Mouse (Mus musculus): ENCODE results near the gene Map3k7. TPM values are rescaled to one million over a fixed set of nuclear protein-coding genes. Genes with fewer than 3 reads are reported as not detected.

Gene Map3k7
- polyA plus RNA-seq, 2 experiments: 11.8 to 13.3 TPM

- Histone ChIP-seq H3K9ac (replicated peaks) (no peak overlapping the region), H3K9me3 (ENCODE audit: control insufficient read depth, low read length) (no peaks in the 10 kb centered on the region), H3K27me3 (ENCODE audit: control insufficient read depth, insufficient read depth, low read length) (no peaks in the 10 kb centered on the region), H3K4me3 (ENCODE audit: insufficient read depth in 1 of 2, low read depth in 2 of 2, low read length in 2 of 2) (no peak overlapping the region), H3K4me2 (ENCODE audit: low read depth) (no peak overlapping the region), H3K36me3 (replicated peaks; ENCODE audit: control insufficient read depth, insufficient read depth, low read depth) (no peaks in the 10 kb centered on the region), H3K27ac (no peak overlapping the region), H3K4me1 (replicated peaks; ENCODE audit: control insufficient read depth in 2 of 2, insufficient read depth in 2 of 2, low read length in 1 of 2) (peaks cover 0 to 4% of the 10 kb centered on the region in 2 experiments; a peak in 1 of 4 replicates)
- 64% methylated on average over 7 of the region's 7 CpGs for WGBS (ENCODE audit: insufficient replicate concordance)
- ATAC-seq (ENCODE audit: insufficient read depth) (no peak), DNase-seq (ENCODE audit: low read depth in 3 of 3, low spot score in 3 of 3) (no peak)
- TF ChIP-seq EP300 (IDR thresholded peaks at IDR 0.05; ENCODE audit: low read depth) (no peak), CTCF (IDR thresholded peaks at IDR 0.05; ENCODE audit: low read depth) (no peak)
Observed at GRCm38 (mm10) chr4:32056441-32056840, 92.5 kb downstream of the Map3k7 start.

GRCm38 (mm10) chr4:32057102-32057501 lies 93.2 kb downstream of the Map3k7 start:
- DNase-seq (ENCODE audit: low read depth in 3 of 3, low spot score in 3 of 3): peak; percentile 11 to 32 (median 18)
- Histone ChIP-seq H3K4me3 (ENCODE audit: insufficient read depth in 1 of 2, low read depth in 2 of 2, low read length in 2 of 2) (no peak overlapping the region), H3K27me3 (ENCODE audit: control insufficient read depth, insufficient read depth, low read length) (no peaks in the 10 kb centered on the region), H3K9me3 (ENCODE audit: control insufficient read depth, low read length) (no peaks in the 10 kb centered on the region), H3K9ac (replicated peaks) (no peak overlapping the region), H3K27ac (no peak overlapping the region), H3K4me2 (ENCODE audit: low read depth) (no peak overlapping the region), H3K36me3 (replicated peaks; ENCODE audit: control insufficient read depth, insufficient read depth, low read depth) (no peaks in the 10 kb centered on the region), H3K4me1 (replicated peaks; ENCODE audit: control insufficient read depth in 2 of 2, insufficient read depth in 2 of 2, low read length in 1 of 2) (peaks cover 0 to 4% of the 10 kb centered on the region in 2 experiments; a peak in 1 of 4 replicates)
- no peak for ATAC-seq (ENCODE audit: insufficient read depth)
- WGBS (ENCODE audit: insufficient replicate concordance): 37% methylated on average over 5 of the region's 5 CpGs
- TF ChIP-seq CTCF (IDR thresholded peaks at IDR 0.05; ENCODE audit: low read depth) (peak; percentile 71), EP300 (IDR thresholded peaks at IDR 0.05; ENCODE audit: low read depth) (no peak)

GRCm38 (mm10) chr4:32060686-32061085 lies 96.8 kb downstream of the Map3k7 start:
- Histone ChIP-seq H3K36me3 (replicated peaks; ENCODE audit: control insufficient read depth, insufficient read depth, low read depth) (no peaks in the 10 kb centered on the region), H3K9me3 (ENCODE audit: control insufficient read depth, low read length) (no peaks in the 10 kb centered on the region), H3K4me3 (ENCODE audit: insufficient read depth in 1 of 2, low read depth in 2 of 2, low read length in 2 of 2) (no peak overlapping the region), H3K4me1 (replicated peaks; ENCODE audit: control insufficient read depth in 2 of 2, insufficient read depth in 2 of 2, low read length in 1 of 2) (peaks cover 0 to under 1% of the 10 kb centered on the region in 2 experiments; a peak in 1 of 4 replicates), H3K4me2 (ENCODE audit: low read depth) (no peak overlapping the region), H3K27me3 (ENCODE audit: control insufficient read depth, insufficient read depth, low read length) (no peaks in the 10 kb centered on the region), H3K27ac (no peak overlapping the region), H3K9ac (replicated peaks) (no peak overlapping the region)
- ATAC-seq (ENCODE audit: insufficient read depth) (no peak), DNase-seq (ENCODE audit: low read depth in 3 of 3, low spot score in 3 of 3) (no peak)
- 75% methylated on average over 4 of the region's 4 CpGs for WGBS (ENCODE audit: insufficient replicate concordance)
- TF ChIP-seq CTCF (IDR thresholded peaks at IDR 0.05; ENCODE audit: low read depth) (no peak), EP300 (IDR thresholded peaks at IDR 0.05; ENCODE audit: low read depth) (no peak)

GRCm38 (mm10) chr4:32062381-32063059 lies 98.6 kb downstream of the Map3k7 start:
- TF ChIP-seq CTCF (IDR thresholded peaks at IDR 0.05; ENCODE audit: low read depth) (no peak), EP300 (IDR thresholded peaks at IDR 0.05; ENCODE audit: low read depth) (no peak)
- no peaks in the 10 kb centered on the region for H3K27me3 ChIP-seq (ENCODE audit: control insufficient read depth, insufficient read depth, low read length)
- DNase-seq (ENCODE audit: low read depth in 3 of 3, low spot score in 3 of 3) (no peak), ATAC-seq (ENCODE audit: insufficient read depth) (no peak)
- no peak overlapping the region for H3K9ac ChIP-seq (replicated peaks)
- H3K4me1 ChIP-seq (replicated peaks; ENCODE audit: control insufficient read depth in 2 of 2, insufficient read depth in 2 of 2, low read length in 1 of 2): no peaks in the 10 kb centered on the region
- 77% methylated on average over 4 of the region's 4 CpGs for WGBS (ENCODE audit: insufficient replicate concordance)
- no peak overlapping the region for H3K4me2 ChIP-seq (ENCODE audit: low read depth)
- no peak overlapping the region for H3K4me3 ChIP-seq (ENCODE audit: insufficient read depth in 1 of 2, low read depth in 2 of 2, low read length in 2 of 2)
- H3K36me3 ChIP-seq (replicated peaks; ENCODE audit: control insufficient read depth, insufficient read depth, low read depth): no peaks in the 10 kb centered on the region
- H3K9me3 ChIP-seq (ENCODE audit: control insufficient read depth, low read length): no peaks in the 10 kb centered on the region
- H3K27ac ChIP-seq: no peak overlapping the region

GRCm38 (mm10) chr4:32063291-32063690 lies 99.4 kb downstream of the Map3k7 start:
- H3K4me1 ChIP-seq (replicated peaks; ENCODE audit: control insufficient read depth in 2 of 2, insufficient read depth in 2 of 2, low read length in 1 of 2): no peaks in the 10 kb centered on the region
- H3K9ac ChIP-seq (replicated peaks): no peak overlapping the region
- WGBS (ENCODE audit: insufficient replicate concordance): 88% methylated on average over 3 of the region's 3 CpGs
- ATAC-seq (ENCODE audit: insufficient read depth): no peak
- H3K4me3 ChIP-seq (ENCODE audit: insufficient read depth in 1 of 2, low read depth in 2 of 2, low read length in 2 of 2): no peak overlapping the region
- H3K36me3 ChIP-seq (replicated peaks; ENCODE audit: control insufficient read depth, insufficient read depth, low read depth): no peaks in the 10 kb centered on the region
- no peak for TF ChIP-seq CTCF (IDR thresholded peaks at IDR 0.05; ENCODE audit: low read depth)
- TF ChIP-seq EP300 (IDR thresholded peaks at IDR 0.05; ENCODE audit: low read depth): no peak
- H3K27me3 ChIP-seq (ENCODE audit: control insufficient read depth, insufficient read depth, low read length): no peaks in the 10 kb centered on the region
- H3K27ac ChIP-seq: no peak overlapping the region
- no peak overlapping the region for H3K4me2 ChIP-seq (ENCODE audit: low read depth)
- DNase-seq (ENCODE audit: low read depth in 3 of 3, low spot score in 3 of 3): no peak
- no peaks in the 10 kb centered on the region for H3K9me3 ChIP-seq (ENCODE audit: control insufficient read depth, low read length)

All from liver, embryonic 14.5 days (tissue).